Mouse (Mus musculus) spleen, adult 2 months (tissue): Measurements from ENCODE around the gene Zfp992. TPM values are rescaled to one million over a fixed set of nuclear protein-coding genes. Genes with fewer than 3 reads are reported as not detected.
"Not testable (repeated sequence)": the region's sequence is repeated elsewhere in the genome, so short reads cannot be mapped to it uniquely, and the experiment has no call there.

Experiments used
- DNase-seq, 2 experiments: peaks; one replicate each; pipeline versions ENCODE4 v3.0.0 to v3.0.0-alpha.2; 2012 to 2021; ENCODE audit warnings: low spot score in 2 of 2, low read depth in 1 of 2
- H3K27ac ChIP-seq: fragments of 200-500 bp; 2 replicates; pipeline ENCODE4 v1.5.1; 2012; ENCODE audit warnings: low read length, inconsistent platforms; ENCODE audit not compliant: insufficient read depth
- H3K27me3 ChIP-seq: fragments of 200-500 bp; 2 replicates; pipeline ENCODE4 v1.6.1; 2012; ENCODE audit warnings: mild to moderate bottlenecking, moderate library complexity, low read length, inconsistent platforms; ENCODE audit not compliant: control insufficient read depth, insufficient read depth
- H3K36me3 ChIP-seq: fragments of 200-500 bp; 2 replicates; pipeline ENCODE4 v1.6.1; 2012; ENCODE audit warnings: mild to moderate bottlenecking, low read length, inconsistent platforms; ENCODE audit not compliant: control insufficient read depth, insufficient read depth
- H3K4me1 ChIP-seq: fragments of 200-500 bp; 2 replicates; pipeline ENCODE4 v1.6.1; 2011; ENCODE audit warnings: inconsistent platforms; ENCODE audit not compliant: control insufficient read depth, insufficient read depth, insufficient read length
- H3K4me3 ChIP-seq: fragments of 200-500 bp; 2 replicates; pipeline ENCODE4 v1.5.1; 2011; ENCODE audit warnings: mild to moderate bottlenecking, inconsistent platforms; ENCODE audit not compliant: insufficient read depth, insufficient read length; ENCODE audit errors: extremely low read depth
- CTCF ChIP-seq: fragments of 200-500 bp; IDR thresholded peaks from 2 replicates; pipeline ENCODE4 v1.5.1; 2011; ENCODE audit warnings: mild to moderate bottlenecking, inconsistent platforms; ENCODE audit not compliant: insufficient read depth, insufficient read length, insufficient replicate concordance; ENCODE audit errors: extremely low read depth
- POLR2A ChIP-seq: fragments of 200-500 bp; IDR thresholded peaks from 2 replicates; pipeline ENCODE4 v1.6.1; 2011; ENCODE audit warnings: low read depth, low read length, inconsistent platforms
- WGBS: fragments of 180-500 bp; shearing (Covaris S2); methylation state at CpG from one replicate; pipeline ENCODE4 v1.1.7; 2018; 5-methylcytosine and 5-hydroxymethylcytosine counted together
- polyA plus RNA-seq: library from polyadenylated mRNA; depleted of rRNA; stranded (reverse); fragments of >200 nt; gene quantifications from 2 replicates; pipeline ENCODE4 v1.2.3, GENCODE M21; 2012

The Zfp992 gene
- polyA plus RNA-seq, 1 experiment = 0.30 TPM

GRCm38 (mm10) chr4:146489196-146489595 lies 40.4 kb downstream of the Zfp992 start:
- H3K4me1 ChIP-seq, DNase-seq, H3K4me3 ChIP-seq, H3K36me3 ChIP-seq, H3K27me3 ChIP-seq, H3K27ac ChIP-seq: not testable (repeated sequence)
- 76% methylated on average over 4 of the region's 4 CpGs for WGBS

DNA sequence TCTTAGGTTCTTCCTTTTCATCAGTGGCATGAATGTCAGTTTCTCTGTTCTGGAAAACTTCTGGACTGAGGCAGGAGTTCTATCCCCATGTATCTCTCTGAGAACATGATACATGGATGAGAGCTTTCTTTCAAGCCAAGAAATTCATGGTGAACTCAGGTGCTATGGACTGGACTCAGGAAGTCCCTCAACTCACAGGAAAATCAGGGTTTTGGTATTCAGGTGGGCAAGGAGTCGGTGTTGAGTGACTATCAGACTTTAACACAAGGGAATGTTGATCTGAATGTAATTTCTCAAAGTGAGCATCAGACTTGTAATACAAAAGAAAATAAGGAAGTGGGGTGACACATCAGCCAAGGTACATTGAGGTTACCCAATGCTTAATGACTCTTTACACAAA lies 43.2 kb downstream of the Zfp992 start:
- WGBS = 82% methylated on average over 1 of the region's 1 CpGs
- not testable (repeated sequence) for DNase-seq, H3K27ac ChIP-seq, H3K4me3 ChIP-seq, H3K36me3 ChIP-seq, H3K27me3 ChIP-seq, H3K4me1 ChIP-seq

GRCm38 (mm10) chr4:146492439-146492838 lies 43.6 kb downstream of the Zfp992 start:
- Histone ChIP-seq H3K27me3 (no peaks in the 10 kb centered on the region), H3K4me3 (no peak overlapping the region), H3K27ac (no peak overlapping the region), H3K36me3 (no peaks in the 10 kb centered on the region), H3K4me1 (no peaks in the 10 kb centered on the region)
- TF ChIP-seq CTCF (no peak), POLR2A (no peak)
- DNase-seq = no peak

GRCm38 (mm10) chr4:146492851-146493250 lies 44.0 kb downstream of the Zfp992 start:
- TF ChIP-seq POLR2A (no peak), CTCF (no peak)
- Histone ChIP-seq H3K4me1 (no peaks in the 10 kb centered on the region), H3K27ac (no peak overlapping the region), H3K27me3 (no peaks in the 10 kb centered on the region), H3K4me3 (no peak overlapping the region), H3K36me3 (no peaks in the 10 kb centered on the region)
- WGBS = 45% methylated on average over 1 of the region's 1 CpGs
- no peak for DNase-seq

DNA sequence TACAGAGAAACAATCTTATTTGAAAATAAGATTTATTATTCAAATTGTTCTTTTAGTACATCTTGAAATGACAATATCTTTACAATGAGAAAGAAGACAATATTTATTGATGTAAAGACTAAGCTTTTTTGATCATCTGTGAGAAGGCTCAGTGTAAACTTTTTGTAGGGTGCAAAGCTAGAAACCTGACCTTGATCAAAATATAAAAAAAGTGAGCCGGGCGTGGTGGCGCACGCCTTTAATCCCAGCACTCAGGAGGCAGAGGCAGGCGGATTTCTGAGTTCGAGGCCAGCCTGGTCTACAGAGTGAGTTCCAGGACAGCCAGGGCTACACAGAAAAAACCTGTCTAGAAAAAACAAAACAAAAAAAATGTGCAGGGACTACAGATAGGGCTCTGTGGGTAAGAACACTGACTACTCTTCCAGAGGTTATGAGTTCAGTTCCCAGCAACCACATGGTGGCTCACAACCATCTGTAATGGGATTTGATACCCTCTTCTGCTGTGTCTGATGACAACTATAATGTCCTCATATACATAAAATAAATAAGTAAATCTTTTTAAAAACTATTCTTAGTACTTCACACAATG lies 44.6 kb downstream of the Zfp992 start:
- H3K36me3 ChIP-seq, H3K27ac ChIP-seq, DNase-seq, H3K4me3 ChIP-seq, H3K4me1 ChIP-seq, H3K27me3 ChIP-seq: not testable (repeated sequence)
- WGBS = 88% methylated on average over 6 of the region's 6 CpGs

DNA sequence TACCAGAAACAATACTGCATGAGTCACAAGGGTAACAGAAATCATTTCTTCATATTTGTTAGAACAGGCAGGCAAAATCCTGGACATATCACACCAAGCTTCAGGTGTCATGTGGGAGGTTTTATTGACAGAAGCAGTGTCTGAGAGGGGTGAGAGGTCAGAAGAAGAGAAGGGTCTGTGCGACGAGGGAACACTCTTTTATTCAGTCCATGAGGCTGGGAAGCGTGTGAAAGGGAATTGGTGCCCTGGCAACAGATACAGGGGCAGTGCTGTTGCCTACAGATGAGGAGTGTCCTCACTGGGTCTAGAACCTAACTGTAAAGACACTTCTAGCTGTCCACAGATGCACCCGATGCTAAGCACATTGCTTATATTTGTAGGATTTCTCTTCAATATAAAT lies 46.2 kb downstream of the Zfp992 start:
- 68% methylated on average over 4 of the region's 4 CpGs for WGBS
- H3K36me3 ChIP-seq = no peaks in the 10 kb centered on the region
- no peaks in the 10 kb centered on the region for H3K27me3 ChIP-seq
- DNase-seq = no peak
- TF ChIP-seq CTCF (no peak), POLR2A (no peak)
- no peaks in the 10 kb centered on the region for H3K4me1 ChIP-seq
- H3K4me3 ChIP-seq = no peak overlapping the region
- no peak overlapping the region for H3K27ac ChIP-seq

DNA sequence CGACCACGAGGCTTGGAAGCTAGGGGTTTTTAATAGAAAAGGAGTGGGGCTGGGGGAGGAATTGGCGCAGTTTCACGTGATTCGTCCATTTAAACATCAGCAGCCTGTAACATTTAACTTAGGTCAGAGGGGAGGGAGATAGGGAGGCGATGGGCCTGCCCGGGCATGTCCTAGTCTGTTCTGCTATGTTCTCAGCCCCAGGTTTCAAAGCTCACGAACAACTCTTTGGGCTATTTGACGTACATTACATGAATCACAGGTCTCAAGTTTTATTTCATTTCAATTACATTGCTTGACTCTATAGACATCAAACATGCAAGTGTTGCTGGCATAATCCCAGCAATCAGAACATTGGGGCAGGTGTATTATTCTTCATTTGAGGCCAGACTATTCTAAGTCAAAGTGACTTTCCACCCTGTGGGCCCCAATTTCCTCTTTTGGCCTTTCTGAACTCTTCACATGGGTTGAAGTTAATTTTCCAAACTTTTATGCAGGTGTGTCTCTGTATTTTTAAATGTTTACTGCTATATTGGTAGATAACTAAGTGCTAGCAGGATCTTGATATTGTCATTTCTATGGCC lies 49.0 kb downstream of the Zfp992 start:
- 81% methylated on average over 9 of the region's 9 CpGs for whole genome bisulfite sequencing
- not testable (repeated sequence) for H3K4me1 ChIP-seq, H3K4me3 ChIP-seq

GRCm38 (mm10) chr4:146501727-146502126 lies 52.9 kb downstream of the Zfp992 start, which contains the start of gene Zfp981:
TSS of gene Zfp981 (plus strand) at chr4:146502027.
- not testable (repeated sequence) for H3K27me3 ChIP-seq, H3K4me1 ChIP-seq, H3K27ac ChIP-seq, DNase-seq, H3K4me3 ChIP-seq, H3K36me3 ChIP-seq
- 86% methylated on average over 4 of the region's 4 CpGs for WGBS

More for the DNA sequence above, 49.0 kb downstream of the Zfp992 start:
- H3K36me3 ChIP-seq, H3K27ac ChIP-seq, H3K27me3 ChIP-seq, DNase-seq: not testable (repeated sequence)

- not testable (repeated sequence) for H3K27me3 ChIP-seq, H3K27ac ChIP-seq, H3K4me3 ChIP-seq, H3K4me1 ChIP-seq, DNase-seq, H3K36me3 ChIP-seq
- 94% methylated on average over 23 of the region's 24 CpGs for WGBS
Measured at GRCm38 (mm10) chr4:146509029-146509428, 60.2 kb downstream of the Zfp992 start.

DNA sequence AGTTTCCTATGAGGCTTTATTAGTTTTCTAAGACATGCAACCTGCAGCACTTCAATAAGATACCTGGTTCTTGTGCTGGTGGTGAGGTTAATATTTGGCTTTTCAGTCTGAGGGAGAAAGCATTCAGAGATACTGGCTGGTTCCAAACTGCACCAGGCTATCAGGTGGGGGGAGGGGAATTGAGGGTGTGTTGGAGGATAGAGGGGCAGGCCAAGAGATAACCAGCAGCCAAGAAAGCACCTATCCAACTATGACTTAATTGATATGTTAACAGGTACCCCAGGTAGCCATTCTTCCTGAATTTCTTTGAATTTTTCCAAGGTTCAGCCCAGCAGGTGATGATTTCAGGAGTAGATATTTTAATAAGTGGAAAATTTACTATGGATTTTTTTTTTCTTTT lies 63.0 kb downstream of the Zfp992 start:
- not testable (repeated sequence) for H3K4me3 ChIP-seq, DNase-seq, H3K27ac ChIP-seq, H3K4me1 ChIP-seq, H3K27me3 ChIP-seq, H3K36me3 ChIP-seq
